Mouse (Mus musculus): ENCODE measurements around the gene Bmi1. TPM values are rescaled to one million over a fixed set of nuclear protein-coding genes. Genes with fewer than 3 reads are reported as not detected.

Bmi1 gene
- total RNA-seq, 2 experiments from 2014 or later, result 46.6 to 50.7 TPM

- no peak for DNase-seq (ENCODE audit: low spot score in 2 of 2)
These were observed 41.7 kb downstream of the Bmi1 start for GRCm38 (mm10) chr2:18718521-18718920.

DNA sequence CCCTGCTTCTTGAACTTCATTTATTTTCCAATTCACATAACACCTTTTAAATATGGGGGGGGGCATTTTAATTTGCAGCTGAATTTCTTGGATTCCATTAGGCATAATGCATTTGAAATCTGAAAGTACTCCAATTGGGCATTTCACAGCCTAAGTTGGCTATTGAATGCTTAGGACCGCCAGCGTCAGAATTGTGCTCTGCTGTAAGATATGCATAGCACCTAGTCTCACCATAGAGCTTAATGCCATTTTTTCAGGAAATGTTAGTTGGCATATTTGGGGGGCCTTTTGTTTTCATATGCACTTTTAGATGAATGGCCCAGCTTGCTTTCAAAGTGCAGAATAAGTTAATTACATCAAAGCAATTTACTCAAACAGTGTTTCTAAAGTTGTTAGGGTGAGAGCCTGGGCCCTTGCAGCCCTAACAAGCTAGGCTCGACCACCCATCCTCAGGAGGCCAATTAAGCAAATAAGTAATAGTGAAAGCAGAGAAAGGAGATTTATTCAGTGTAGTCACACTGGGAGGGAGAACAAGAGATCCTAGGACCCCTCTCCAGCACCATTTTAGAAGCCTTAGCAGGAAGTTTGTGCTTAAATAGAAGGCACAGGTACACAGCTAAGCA, 45.5 kb downstream of the Bmi1 start:
- no peak for DNase-seq (ENCODE audit: low spot score in 2 of 2)

- no peak for DNase-seq (ENCODE audit: low spot score in 2 of 2)
These were observed 47.6 kb downstream of the Bmi1 start for GRCm38 (mm10) chr2:18724462-18724861.

DNA sequence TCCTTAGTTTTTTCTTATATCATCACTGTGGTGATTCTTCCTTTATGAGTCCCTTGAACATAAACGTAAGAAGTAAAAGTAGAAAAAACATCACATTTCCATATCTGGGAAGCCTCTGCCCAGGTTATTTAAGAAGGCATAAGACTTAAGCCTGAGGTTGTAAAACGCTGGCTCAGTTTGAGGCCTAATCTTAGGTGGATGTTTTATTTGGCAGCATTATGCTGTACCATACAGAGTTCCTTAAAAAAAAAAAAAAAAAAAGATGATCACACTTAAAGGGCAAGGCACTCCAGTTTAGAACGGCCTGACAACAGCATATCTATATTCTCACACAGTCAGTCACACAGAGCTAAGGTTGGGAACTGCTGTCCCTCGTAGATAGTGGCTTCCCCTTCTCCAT, 49.1 kb downstream of the Bmi1 start:
- DNase-seq (ENCODE audit: low spot score in 2 of 2), result no peak

DNA sequence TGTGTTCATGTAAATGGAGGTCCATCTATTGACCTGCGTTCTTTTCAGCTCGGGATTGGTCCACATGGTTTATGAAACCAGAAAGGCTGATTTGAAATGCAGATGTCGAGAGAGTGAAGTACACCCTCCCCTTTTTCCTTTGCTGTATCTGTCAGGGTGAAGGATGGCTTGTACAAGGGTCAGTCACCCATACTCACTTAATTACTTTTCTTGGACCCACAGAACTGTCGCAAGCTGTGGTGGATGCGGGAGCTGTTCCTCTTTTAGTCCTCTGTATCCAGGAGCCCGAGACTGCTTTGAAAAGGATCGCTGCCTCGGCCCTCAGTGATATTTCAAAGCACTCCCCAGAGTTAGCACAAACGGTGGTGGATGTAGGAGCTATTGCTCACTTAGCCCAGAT, 54.9 kb downstream of the Bmi1 start:
- DNase-seq (ENCODE audit: low spot score in 2 of 2), result no peak

DNA sequence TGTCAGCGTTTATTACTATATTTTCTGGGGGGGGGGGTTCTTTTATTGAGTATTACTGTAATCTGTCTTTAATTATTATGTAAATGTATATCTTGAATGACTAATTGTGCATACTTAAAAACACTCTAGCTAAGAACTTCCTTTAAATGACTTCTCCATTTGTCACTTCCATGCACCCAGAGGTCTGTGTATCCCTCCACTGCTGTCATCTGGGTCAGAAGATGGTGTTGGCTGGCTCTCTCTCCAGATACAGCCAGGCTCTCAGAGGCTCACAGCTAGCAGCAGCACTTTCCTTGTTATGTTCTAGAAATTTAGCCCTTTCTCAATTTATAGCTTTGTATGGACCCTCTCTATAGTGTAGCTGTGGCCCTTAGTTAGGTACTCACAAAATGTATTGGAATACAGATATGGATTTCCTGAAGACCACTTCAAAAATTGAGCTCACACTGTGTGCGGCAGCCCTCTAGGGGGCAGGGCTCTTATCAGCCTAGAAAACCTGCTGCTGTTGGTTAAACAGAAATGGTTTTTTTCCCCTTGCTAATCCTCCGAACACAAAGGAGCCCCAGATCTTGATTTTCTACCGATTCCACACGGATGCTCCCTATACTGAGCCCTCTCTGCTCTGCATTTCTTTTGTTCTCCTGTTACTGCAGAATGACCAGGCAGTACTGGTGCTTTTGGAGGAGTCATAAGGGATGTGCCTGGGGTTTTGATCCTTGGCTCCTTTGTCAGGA, 57.7 kb downstream of the Bmi1 start:
- DNase-seq (ENCODE audit: low spot score in 2 of 2), result no peak

Other genes with a start within 250 kb of the Bmi1 start
- gene Commd3, start 4.6 kb upstream of the Bmi1 start, total RNA-seq (2021), result 100 to 1,000 TPM; 117 to 135 TPM
- 1 to 10 TPM; 1.2 to 1.4 TPM for gene Spag6, start 17.0 kb downstream of the Bmi1 start, total RNA-seq (2021)